Mouse (Mus musculus) heart, postnatal 14 days (tissue): Measurements from ENCODE around the gene Rbm26. TPM values are rescaled to one million over a fixed set of nuclear protein-coding genes. Genes with fewer than 3 reads are reported as not detected.

ENCODE experiments used
- DNase-seq, 2 experiments: peaks; one replicate each; pipeline ENCODE4 v3.0.0; 2021 to 2022
- intact Hi-C: fragments of 180-260 bp; cut with DNase I; formaldehyde crosslinking; loops from one replicate; pipeline ENCODE4 v1.15.1; 2025
- total RNA-seq, 2 experiments: library from RNA; stranded (reverse); gene quantifications; 2 replicates each; pipeline ENCODE4 v1.2.3; 2021

Rbm26 gene
- total RNA-seq, 2 experiments from 2014 or later, result 24.0 to 25.4 TPM

- no peak for DNase-seq
- intact Hi-C loops, result no loop called here
These were observed 78.3 kb downstream of the Rbm26 start for GRCm38 (mm10) chr14:105098861-105099260.

- DNase-seq, result no peak
- intact Hi-C loops, result no loop called here
These were observed 80.9 kb downstream of the Rbm26 start for GRCm38 (mm10) chr14:105096221-105096620.

- no peak for DNase-seq
- intact Hi-C loops, result no loop called here
These were observed 90.1 kb downstream of the Rbm26 start for GRCm38 (mm10) chr14:105087001-105087400.

- intact Hi-C loops, result no loop called here
These were observed 91.7 kb downstream of the Rbm26 start for GRCm38 (mm10) chr14:105085332-105085993.

GRCm38 (mm10) chr14:105084757-105085330 is 92.3 kb downstream of the Rbm26 start:
- intact Hi-C loops, result no loop called here
- no peak for DNase-seq

More at GRCm38 (mm10) chr14:105085332-105085993, 91.7 kb downstream of the Rbm26 start:
- no peak for DNase-seq

GRCm38 (mm10) chr14:105084106-105084505 is 93.0 kb downstream of the Rbm26 start:
- intact Hi-C loops, result no loop called here
- DNase-seq, result no peak

- no peak for DNase-seq
- intact Hi-C loops, result no loop called here
These were observed 102.4 kb downstream of the Rbm26 start for GRCm38 (mm10) chr14:105074776-105075175.

GRCm38 (mm10) chr14:105074376-105074775 is 102.8 kb downstream of the Rbm26 start:
- DNase-seq, result no peak
- intact Hi-C loops, result no loop called here

GRCm38 (mm10) chr14:105071010-105071509 is 106.1 kb downstream of the Rbm26 start:
- DNase-seq, result no peak
- intact Hi-C loops, result no loop called here

GRCm38 (mm10) chr14:105070258-105071009 is 106.7 kb downstream of the Rbm26 start:
- intact Hi-C loops, result no loop called here
- DNase-seq, result no peak

GRCm38 (mm10) chr14:105068060-105068459 is 109.1 kb downstream of the Rbm26 start:
- intact Hi-C loops, result no loop called here
- no peak for DNase-seq

- no peak for DNase-seq
- intact Hi-C loops, result no loop called here
These were observed 112.9 kb downstream of the Rbm26 start for GRCm38 (mm10) chr14:105064243-105064642.

- no peak for DNase-seq
- intact Hi-C loops, result no loop called here
These were observed 115.9 kb downstream of the Rbm26 start for GRCm38 (mm10) chr14:105061230-105061629.

- DNase-seq, result no peak
- intact Hi-C loops, result no loop called here
These were observed 119.2 kb downstream of the Rbm26 start for GRCm38 (mm10) chr14:105057934-105058333.

Other genes with a start within 250 kb of the Rbm26 start
- 10 to 100 TPM; 20.9 to 21.8 TPM for gene Ndfip2, start 81.2 kb upstream of the Rbm26 start, total RNA-seq